Mouse (Mus musculus) ES-E14 (cell line): ENCODE measurements around the gene Tespa1. TPM values are rescaled to one million over a fixed set of nuclear protein-coding genes. Genes with fewer than 3 reads are reported as not detected.
"Not testable (repeated sequence)": the region's sequence is repeated elsewhere in the genome, so short reads cannot be mapped to it uniquely, and the experiment has no call there.

Source experiments
- DNase-seq: peaks from one replicate; pipeline ENCODE4 v3.0.0-alpha.2; 2013; ENCODE audit warnings: low read depth, low spot score
- H3K27ac ChIP-seq: 2 replicates; pipeline ENCODE4 v1.5.1; 2012; ENCODE audit warnings: low read depth, mild to moderate bottlenecking, low read length, moderate library complexity, mixed read lengths; ENCODE audit not compliant: poor library complexity, insufficient read depth, severe bottlenecking
- H3K36me3 ChIP-seq: 2 replicates; pipeline ENCODE4 v1.6.1; 2012; ENCODE audit warnings: mild to moderate bottlenecking, low read length, moderate library complexity, mixed read lengths; ENCODE audit not compliant: control insufficient read depth, poor library complexity, insufficient read depth, severe bottlenecking
- H3K4me1 ChIP-seq, 2 experiments: fragments of 150-350 bp in 1 of 2; sonication (generic) in 1 of 2; 2 replicates each; pipeline ENCODE4 v1.6.1; 2012; ENCODE audit warnings: low read length in 2 of 2, mild to moderate bottlenecking in 1 of 2, mixed read lengths in 1 of 2; ENCODE audit not compliant: control insufficient read depth in 2 of 2, insufficient read depth in 2 of 2, poor library complexity in 1 of 2
- H3K4me3 ChIP-seq, 2 experiments: fragments of 150-350 bp in 1 of 2; sonication (generic) in 1 of 2; 2 replicates each; pipeline ENCODE4 v1.5.1; 2012; ENCODE audit warnings: low read length in 2 of 2, low read depth in 1 of 2, mild to moderate bottlenecking in 1 of 2, mixed read lengths in 1 of 2; ENCODE audit not compliant: insufficient read depth in 1 of 2, poor library complexity in 1 of 2, severe bottlenecking in 1 of 2
- H3K9ac ChIP-seq: 2 replicates; pipeline ENCODE4 v1.6.1; 2012; ENCODE audit warnings: low read depth, mild to moderate bottlenecking, low read length, mixed read lengths; ENCODE audit not compliant: poor library complexity, insufficient read depth, severe bottlenecking
- H3K9me3 ChIP-seq: fragments of 150-350 bp; sonication (generic); 2 replicates; pipeline ENCODE4 v1.6.1; 2012; ENCODE audit warnings: low read depth, mild to moderate bottlenecking, low read length; ENCODE audit not compliant: control insufficient read depth, insufficient read depth
- CHD2 ChIP-seq: IDR thresholded peaks from 2 replicates; pipeline ENCODE4 v1.6.1; 2014; ENCODE audit warnings: mild to moderate bottlenecking, low read depth, low read length, inconsistent platforms
- HCFC1 ChIP-seq: IDR thresholded peaks from 2 replicates; pipeline ENCODE4 v1.6.1; 2012; ENCODE audit warnings: low read length, inconsistent platforms, borderline replicate concordance; ENCODE audit not compliant: insufficient read depth
- MAFK ChIP-seq: IDR thresholded peaks from 2 replicates; pipeline ENCODE4 v1.6.1; 2014; ENCODE audit warnings: mild to moderate bottlenecking, low read depth, low read length, inconsistent platforms; ENCODE audit not compliant: insufficient read depth
- ZC3H11A ChIP-seq: IDR thresholded peaks from 2 replicates; pipeline ENCODE4 v1.6.1; 2012; ENCODE audit warnings: low read depth, mild to moderate bottlenecking, inconsistent platforms, low read length, borderline replicate concordance
- ZNF384 ChIP-seq: IDR thresholded peaks from 2 replicates; pipeline ENCODE4 v1.6.1; 2012; ENCODE audit warnings: low read depth, low read length, inconsistent platforms
- in situ Hi-C, 2 experiments: fragments of 600-800 bp; cut with MboI; formaldehyde crosslinking; loops; one replicate each; pipeline ENCODE4 v1.15.1; 2025; ENCODE audit warnings: low sequenced_read_pairs in 2 of 2, inconsistent platforms in 1 of 2; ENCODE audit not compliant: unreplicated experiment in 2 of 2
- total RNA-seq: library from RNA; depleted of rRNA; stranded (reverse); fragments of 300-350 nt; gene quantifications from 2 replicates; pipeline ENCODE4 v1.2.3, GENCODE M21; 2012; rRNA removed

Tespa1 gene
- total RNA-seq, 1 experiment = 0.45 TPM

- no peak for DNase-seq
- no peak overlapping the region for H3K27ac ChIP-seq
- H3K4me3 ChIP-seq = no peak overlapping the region
- H3K9me3 ChIP-seq = no peaks in the 10 kb centered on the region
- in situ Hi-C loops = no loop called here
- no peak for TF ChIP-seq HCFC1
- no peak for TF ChIP-seq MAFK
- no peak for TF ChIP-seq CHD2
- TF ChIP-seq ZC3H11A = no peak
- TF ChIP-seq ZNF384 = no peak
- H3K4me1 ChIP-seq = no peaks in the 10 kb centered on the region
- no peak overlapping the region for H3K9ac ChIP-seq
- no peaks in the 10 kb centered on the region for H3K36me3 ChIP-seq
These were observed 52.5 kb downstream of the Tespa1 start for GRCm38 (mm10) chr10:130375145-130375544.

- Histone ChIP-seq H3K36me3 (no peaks in the 10 kb centered on the region), H3K9ac (no peak within 1 kb of the TSS), H3K4me3 (no peak within 1 kb of the TSS), H3K4me1 (no peaks in the 10 kb centered on the region), H3K27ac (no peak within 1 kb of the TSS), H3K9me3 (no peaks in the 10 kb centered on the region)
- TF ChIP-seq CHD2 (no peak), HCFC1 (no peak)
- DNase-seq = no peak
- in situ Hi-C loops = no loop called here
These were observed 71.6 kb downstream of the Tespa1 start, which contains the start of gene Vmn2r84 for GRCm38 (mm10) chr10:130394232-130394631. TSS of gene Vmn2r84 (minus strand) at chr10:130394332.

GRCm38 (mm10) chr10:130412167-130412698, 89.6 kb downstream of the Tespa1 start:
- peak overlapping the region; percentile 39 to 53; a peak in 3 of 4 replicates for H3K4me3 ChIP-seq
- H3K4me1 ChIP-seq, H3K9ac ChIP-seq, H3K9me3 ChIP-seq, DNase-seq, H3K36me3 ChIP-seq, in situ Hi-C loops, H3K27ac ChIP-seq: not testable (repeated sequence)

Other genes with a start within 250 kb of the Tespa1 start
- gene Olfr823, start 207.5 kb upstream of the Tespa1 start, total RNA-seq = not detected in 2 replicates
- not detected in 2 replicates for gene Olfr824, start 192.9 kb upstream of the Tespa1 start, total RNA-seq
- gene Olfr825, start 156.1 kb upstream of the Tespa1 start, total RNA-seq = not detected in 2 replicates
- gene Olfr826, start 138.7 kb upstream of the Tespa1 start, total RNA-seq = not detected in 2 replicates
- not detected in 2 replicates for gene Olfr827, start 108.5 kb upstream of the Tespa1 start, total RNA-seq
- gene Neurod4, start 42.6 kb upstream of the Tespa1 start, total RNA-seq = not detected in 2 replicates
- gene Vmn2r84, start 71.5 kb downstream of the Tespa1 start, total RNA-seq = 0.04 TPM in 1 of 2 replicates, not detected in the other
- not detected in 2 replicates for gene Vmn2r85, start 106.8 kb downstream of the Tespa1 start, total RNA-seq
- gene Vmn2r86, start 133.2 kb downstream of the Tespa1 start, total RNA-seq = 0.05 TPM in 1 of 2 replicates, not detected in the other
- not detected in 2 replicates for gene Vmn2r87, start 174.5 kb downstream of the Tespa1 start, total RNA-seq